Mouse (Mus musculus): Measurements from ENCODE around the gene Pglyrp4. TPM values are rescaled to one million over a fixed set of nuclear protein-coding genes. Genes with fewer than 3 reads are reported as not detected.
A peak's percentile ranks its signal among the peaks of the same experiment; 100 is the strongest.

Gene Pglyrp4
- not detected in 2 replicates for polyA plus RNA-seq (2012; ENCODE audit: insufficient read depth, low replicate concordance)

GRCm38 (mm10) chr3:90726606-90727005, at the start of gene Pglyrp4:
TSS of gene Pglyrp4 (plus strand) at chr3:90726906.
- Histone ChIP-seq H3K36me3 (replicated peaks; ENCODE audit: low read length) (no peaks in the 10 kb centered on the region), H3K9me3 (no peaks in the 10 kb centered on the region), H3K4me3 (replicated peaks) (no peak within 1 kb of the TSS), H3K27me3 (replicated peaks) (no peaks in the 10 kb centered on the region), H3K4me1 (no peaks in the 10 kb centered on the region)
- TF ChIP-seq FLI1 (IDR thresholded peaks at IDR 0.05; ENCODE audit: low read length) (no peak), GATA1 (IDR thresholded peaks at IDR 0.05; ENCODE audit: borderline replicate concordance, low read length) (no peak)

- Histone ChIP-seq H3K4me3 (replicated peaks) (no peak overlapping the region), H3K9me3 (no peaks in the 10 kb centered on the region), H3K27me3 (replicated peaks) (peaks cover 7% of the 10 kb centered on the region), H3K4me1 (peaks cover 4% of the 10 kb centered on the region; the same call in 1 of the 2 replicates), H3K36me3 (replicated peaks; ENCODE audit: low read length) (no peaks in the 10 kb centered on the region)
- TF ChIP-seq GATA1 (IDR thresholded peaks at IDR 0.05; ENCODE audit: borderline replicate concordance, low read length) (no peak), FLI1 (IDR thresholded peaks at IDR 0.05; ENCODE audit: low read length) (no peak)
Measured at GRCm38 (mm10) chr3:90678656-90679055, 48.0 kb upstream of the Pglyrp4 start.

GRCm38 (mm10) chr3:90683929-90684328, 42.8 kb upstream of the Pglyrp4 start:
- TF ChIP-seq GATA1 (IDR thresholded peaks at IDR 0.05; ENCODE audit: borderline replicate concordance, low read length) (no peak), FLI1 (IDR thresholded peaks at IDR 0.05; ENCODE audit: low read length) (no peak)
- Histone ChIP-seq H3K4me1 (no peaks in the 10 kb centered on the region), H3K9me3 (no peaks in the 10 kb centered on the region), H3K4me3 (replicated peaks) (no peak overlapping the region), H3K36me3 (replicated peaks; ENCODE audit: low read length) (no peaks in the 10 kb centered on the region), H3K27me3 (replicated peaks) (peaks cover 4% of the 10 kb centered on the region)

- no peaks in the 10 kb centered on the region for H3K36me3 ChIP-seq (replicated peaks; ENCODE audit: low read length)
- no peaks in the 10 kb centered on the region for H3K9me3 ChIP-seq
- H3K27me3 ChIP-seq (replicated peaks) = peaks cover 4% of the 10 kb centered on the region
- TF ChIP-seq FLI1 (IDR thresholded peaks at IDR 0.05; ENCODE audit: low read length) (no peak), GATA1 (IDR thresholded peaks at IDR 0.05; ENCODE audit: borderline replicate concordance, low read length) (no peak)
- no peak overlapping the region for H3K4me3 ChIP-seq (replicated peaks)
- no peaks in the 10 kb centered on the region for H3K4me1 ChIP-seq
Measured at GRCm38 (mm10) chr3:90686835-90687234, 39.9 kb upstream of the Pglyrp4 start.

- H3K27me3 ChIP-seq (replicated peaks) = peaks cover 2% of the 10 kb centered on the region
- H3K9me3 ChIP-seq = no peaks in the 10 kb centered on the region
- no peaks in the 10 kb centered on the region for H3K36me3 ChIP-seq (replicated peaks; ENCODE audit: low read length)
- peak overlapping the region; percentile 20 for H3K4me3 ChIP-seq (replicated peaks)
- no peak for TF ChIP-seq FLI1 (IDR thresholded peaks at IDR 0.05; ENCODE audit: low read length)
- no peak for TF ChIP-seq GATA1 (IDR thresholded peaks at IDR 0.05; ENCODE audit: borderline replicate concordance, low read length)
- H3K4me1 ChIP-seq = no peaks in the 10 kb centered on the region
Measured at GRCm38 (mm10) chr3:90693496-90693895, 33.2 kb upstream of the Pglyrp4 start.

GRCm38 (mm10) chr3:90695613-90696012, 31.1 kb upstream of the Pglyrp4 start, which contains the start of gene S100a9:
TSS of gene S100a9 (minus strand) at chr3:90695721.
- no peak within 1 kb of the TSS for H3K4me3 ChIP-seq (replicated peaks)

GRCm38 (mm10) chr3:90702244-90702643, 24.5 kb upstream of the Pglyrp4 start:
- Histone ChIP-seq H3K4me1 (no peaks in the 10 kb centered on the region), H3K36me3 (replicated peaks; ENCODE audit: low read length) (no peaks in the 10 kb centered on the region), H3K27me3 (replicated peaks) (no peaks in the 10 kb centered on the region), H3K4me3 (replicated peaks) (no peak overlapping the region), H3K9me3 (no peaks in the 10 kb centered on the region)
- TF ChIP-seq FLI1 (IDR thresholded peaks at IDR 0.05; ENCODE audit: low read length) (no peak), GATA1 (IDR thresholded peaks at IDR 0.05; ENCODE audit: borderline replicate concordance, low read length) (no peak)

More at GRCm38 (mm10) chr3:90695613-90696012, 31.1 kb upstream of the Pglyrp4 start, which contains the start of gene S100a9:
- Histone ChIP-seq H3K4me1 (no peaks in the 10 kb centered on the region), H3K27me3 (replicated peaks) (no peaks in the 10 kb centered on the region), H3K36me3 (replicated peaks; ENCODE audit: low read length) (no peaks in the 10 kb centered on the region), H3K9me3 (no peaks in the 10 kb centered on the region)
- no peak for TF ChIP-seq GATA1 (IDR thresholded peaks at IDR 0.05; ENCODE audit: borderline replicate concordance, low read length)
- no peak for TF ChIP-seq FLI1 (IDR thresholded peaks at IDR 0.05; ENCODE audit: low read length)

GRCm38 (mm10) chr3:90708523-90709202, 18.0 kb upstream of the Pglyrp4 start:
- H3K4me1 ChIP-seq = peaks cover 5% of the 10 kb centered on the region; the same call in 1 of the 2 replicates
- peaks cover 3% of the 10 kb centered on the region for H3K27me3 ChIP-seq (replicated peaks)
- H3K36me3 ChIP-seq (replicated peaks; ENCODE audit: low read length) = no peaks in the 10 kb centered on the region
- H3K4me3 ChIP-seq (replicated peaks) = peak overlapping the region; percentile 7
- no peak for TF ChIP-seq FLI1 (IDR thresholded peaks at IDR 0.05; ENCODE audit: low read length)
- no peak for TF ChIP-seq GATA1 (IDR thresholded peaks at IDR 0.05; ENCODE audit: borderline replicate concordance, low read length)
- H3K9me3 ChIP-seq = no peaks in the 10 kb centered on the region

- TF ChIP-seq FLI1 (IDR thresholded peaks at IDR 0.05; ENCODE audit: low read length) (no peak), GATA1 (IDR thresholded peaks at IDR 0.05; ENCODE audit: borderline replicate concordance, low read length) (no peak)
- H3K36me3 ChIP-seq (replicated peaks; ENCODE audit: low read length) = no peaks in the 10 kb centered on the region
- H3K4me1 ChIP-seq = peaks cover 5% of the 10 kb centered on the region; the same call in 1 of the 2 replicates
- peak overlapping the region; percentile 1 for H3K4me3 ChIP-seq (replicated peaks)
- peaks cover 3% of the 10 kb centered on the region for H3K27me3 ChIP-seq (replicated peaks)
- no peaks in the 10 kb centered on the region for H3K9me3 ChIP-seq
Measured at GRCm38 (mm10) chr3:90709591-90710460, 16.9 kb upstream of the Pglyrp4 start.
